Mouse (Mus musculus): ENCODE results near the gene Plin1.

The Plin1 gene
- long read RNA-seq, experiment 1, transcript Plin1-202 (8 exons, 1,841 nt): major isoform, 23 of 59 reads
- long read RNA-seq, experiment 1, partial matches to known transcripts: 30 of 59 reads
- long read RNA-seq, experiment 1, other reads (novel, unspliced or antisense): 2 of 59 reads
- long read RNA-seq, experiment 2, transcript Plin1-202 (8 exons, 1,841 nt): major isoform, 19 of 72 reads
- long read RNA-seq, experiment 2, transcript Plin1-206 (9 exons, 2,817 nt): minor isoform, 7 of 72 reads
- long read RNA-seq, experiment 2, partial matches to known transcripts: 42 of 72 reads
- long read RNA-seq, experiment 2, other reads (novel, unspliced or antisense): 4 of 72 reads

- intact Hi-C loops (cut with DNase I): no loop called here
Observed at GRCm38 (mm10) chr7:79732622-79733021, at the start of gene Plin1. TSS of gene Plin1 (minus strand) at chr7:79732903.

DNA sequence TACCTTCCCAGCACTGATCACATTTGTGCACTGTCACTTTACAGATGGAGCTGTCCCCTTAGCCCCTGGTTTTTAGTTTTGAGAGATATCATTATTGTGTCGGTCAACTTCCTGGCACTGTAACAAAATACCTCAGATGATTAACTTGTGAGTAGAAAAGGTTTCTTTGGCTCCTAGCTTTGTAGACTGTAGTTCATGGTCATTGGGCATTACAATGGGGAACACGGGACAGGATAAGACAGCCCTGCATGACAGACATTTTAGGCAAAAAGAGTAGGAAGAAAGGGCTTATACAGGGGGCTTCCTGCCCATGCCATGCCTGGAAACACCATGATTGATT lies 49.8 kb upstream of the Plin1 start:
- intact Hi-C loops (cut with DNase I): no loop called here

GRCm38 (mm10) chr7:79781826-79782515 lies 49.3 kb upstream of the Plin1 start:
- intact Hi-C loops (cut with DNase I): no loop called here

GRCm38 (mm10) chr7:79780647-79781626 lies 48.2 kb upstream of the Plin1 start:
- intact Hi-C loops (cut with DNase I): no loop called here

- intact Hi-C loops (cut with DNase I): no loop called here
Observed at GRCm38 (mm10) chr7:79771561-79772512, 39.1 kb upstream of the Plin1 start.

DNA sequence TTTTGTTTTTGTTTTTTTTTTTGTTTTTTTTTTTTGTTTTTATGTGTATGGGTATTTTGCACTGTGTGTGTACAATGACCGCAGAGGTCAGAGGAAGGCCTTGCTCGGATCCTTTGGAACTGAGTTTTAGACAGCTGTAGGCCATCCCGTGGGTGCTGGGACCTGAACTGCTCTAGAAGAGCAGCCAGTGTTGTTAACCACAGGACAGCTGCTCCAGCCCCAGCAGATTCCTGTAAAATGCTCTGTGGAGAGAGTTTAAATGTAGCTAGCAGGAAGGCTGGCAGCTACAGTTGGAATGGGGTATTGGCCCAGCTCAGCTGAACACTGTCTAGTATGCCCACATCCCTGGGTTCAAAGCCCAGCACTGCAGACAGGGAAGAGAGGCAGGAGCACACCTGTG lies 37.0 kb upstream of the Plin1 start:
- intact Hi-C loops (cut with DNase I): no loop called here

- intact Hi-C loops (cut with DNase I): no loop called here
Observed at GRCm38 (mm10) chr7:79765991-79766390, 33.3 kb upstream of the Plin1 start.

GRCm38 (mm10) chr7:79762106-79762505 lies 29.4 kb upstream of the Plin1 start:
- intact Hi-C loops (cut with DNase I): no loop called here

DNA sequence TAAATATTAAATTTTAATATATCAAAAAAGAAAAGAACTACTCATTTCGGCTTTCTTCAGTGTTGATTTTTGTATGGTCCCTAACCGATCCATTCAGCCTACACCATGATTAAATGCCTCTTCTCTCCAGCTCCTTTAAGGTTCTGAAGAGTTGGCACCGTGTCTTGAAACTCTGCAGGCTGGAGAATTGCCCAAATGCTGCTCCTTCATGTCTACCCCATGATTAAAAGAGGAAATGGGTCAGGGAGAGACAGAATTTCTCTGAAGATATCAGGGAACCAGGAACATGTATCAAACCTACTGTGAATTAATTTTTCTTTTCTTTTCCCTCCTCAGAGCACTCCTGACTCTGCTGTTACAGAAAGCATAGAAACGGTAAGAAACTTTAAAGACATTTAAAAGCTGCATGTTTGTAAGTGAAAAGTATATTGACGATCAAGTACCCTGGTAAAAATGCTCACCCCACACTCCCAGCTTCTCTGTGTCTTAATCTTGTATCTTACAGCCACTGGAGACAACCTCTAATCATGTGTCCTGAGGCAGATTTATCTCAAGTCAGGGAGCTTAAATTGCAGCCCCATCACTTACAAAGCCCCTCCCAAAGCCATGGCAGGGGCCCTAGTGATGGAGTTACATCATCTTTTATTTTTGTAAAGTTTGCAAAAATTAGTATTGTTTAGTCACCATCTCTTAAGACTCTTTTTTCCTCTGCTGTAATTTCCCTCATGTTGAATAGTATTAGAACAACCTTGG lies 28.6 kb upstream of the Plin1 start:
- intact Hi-C loops (cut with DNase I): no loop called here

DNA sequence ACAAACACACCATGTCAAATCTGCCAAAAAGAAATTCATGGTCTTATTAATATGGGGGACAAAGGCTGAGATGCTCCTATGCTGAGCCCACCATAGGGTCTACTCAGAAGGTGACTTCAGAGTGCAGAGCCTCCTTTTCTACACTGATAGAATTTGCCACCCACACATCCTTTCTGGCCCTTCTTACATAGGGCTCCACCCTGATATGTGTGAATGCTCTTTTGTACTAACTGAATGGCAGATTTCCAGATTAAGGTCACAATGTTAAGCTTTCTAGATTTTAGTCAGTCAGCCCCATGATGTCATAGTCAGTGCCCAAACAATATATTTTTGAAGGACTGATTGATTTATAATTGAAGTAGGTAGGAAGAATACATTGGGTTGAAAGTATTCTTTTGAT lies 27.1 kb upstream of the Plin1 start:
- intact Hi-C loops (cut with DNase I): no loop called here

DNA sequence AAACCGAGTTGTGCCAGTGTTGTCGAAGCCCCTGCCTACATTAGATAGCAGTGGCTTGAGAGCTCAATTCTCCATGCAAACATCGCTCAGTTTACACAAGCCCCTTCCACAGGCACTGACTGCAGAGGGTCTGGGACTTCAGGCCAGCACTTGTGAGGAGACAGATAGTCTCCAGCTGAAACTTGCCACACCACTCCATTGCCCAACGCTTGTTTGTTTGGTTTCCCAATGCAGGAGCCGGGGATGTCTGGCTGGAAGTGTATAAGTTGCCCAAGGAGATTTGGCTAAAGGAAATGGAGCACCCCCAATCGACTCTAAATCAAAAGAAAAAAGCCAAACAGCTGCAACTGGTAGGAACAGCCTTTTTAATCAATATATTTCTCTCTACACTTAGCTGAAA lies 25.5 kb upstream of the Plin1 start:
- intact Hi-C loops (cut with DNase I): no loop called here

- intact Hi-C loops (cut with DNase I): no loop called here
Observed at GRCm38 (mm10) chr7:79756334-79756733, 23.6 kb upstream of the Plin1 start.

DNA sequence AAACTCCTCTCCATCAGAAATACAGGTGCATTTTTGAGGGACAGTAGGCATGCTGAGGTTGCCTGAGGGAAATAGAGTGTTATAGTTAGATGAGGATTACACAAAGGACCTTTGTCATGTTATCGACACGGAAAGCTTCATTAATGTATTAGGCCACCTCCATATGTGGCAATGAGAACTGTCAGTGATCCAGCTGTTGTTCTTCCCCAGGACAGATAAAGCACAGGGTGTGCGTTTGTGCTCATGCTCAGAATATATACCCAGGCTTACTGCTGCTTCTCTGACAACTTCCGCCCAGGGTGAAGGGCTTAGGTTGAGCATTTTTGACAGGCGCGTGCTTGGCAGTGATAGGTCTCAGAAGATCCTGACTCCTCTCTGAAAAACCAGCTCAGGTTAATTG lies 16.8 kb upstream of the Plin1 start:
- intact Hi-C loops (cut with DNase I): no loop called here

DNA sequence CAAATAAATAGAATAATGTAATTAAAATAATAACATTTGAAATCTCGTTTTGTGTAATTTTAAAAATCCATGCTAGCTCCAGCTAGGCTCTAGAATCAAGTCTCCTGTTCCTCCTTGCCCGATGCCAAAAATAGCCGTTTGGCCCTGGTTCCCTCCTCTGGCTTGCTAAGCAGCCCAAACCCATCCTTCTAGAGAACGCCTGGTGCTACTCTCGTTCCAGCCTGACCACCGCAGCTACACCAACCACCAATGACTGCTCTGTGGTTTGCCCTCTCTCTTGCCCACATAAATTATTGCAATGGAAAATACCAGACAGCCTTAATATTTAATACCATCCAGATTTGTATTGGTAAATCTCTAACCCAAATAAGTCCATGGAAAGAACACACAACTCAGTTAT lies 15.0 kb upstream of the Plin1 start:
- intact Hi-C loops (cut with DNase I): no loop called here

GRCm38 (mm10) chr7:79744585-79744984 lies 11.9 kb upstream of the Plin1 start:
- intact Hi-C loops (cut with DNase I): loop anchor here (5.0 kb wide), 1 partner anchor 43 kb away; no protein-coding TSS in a partner anchor

DNA sequence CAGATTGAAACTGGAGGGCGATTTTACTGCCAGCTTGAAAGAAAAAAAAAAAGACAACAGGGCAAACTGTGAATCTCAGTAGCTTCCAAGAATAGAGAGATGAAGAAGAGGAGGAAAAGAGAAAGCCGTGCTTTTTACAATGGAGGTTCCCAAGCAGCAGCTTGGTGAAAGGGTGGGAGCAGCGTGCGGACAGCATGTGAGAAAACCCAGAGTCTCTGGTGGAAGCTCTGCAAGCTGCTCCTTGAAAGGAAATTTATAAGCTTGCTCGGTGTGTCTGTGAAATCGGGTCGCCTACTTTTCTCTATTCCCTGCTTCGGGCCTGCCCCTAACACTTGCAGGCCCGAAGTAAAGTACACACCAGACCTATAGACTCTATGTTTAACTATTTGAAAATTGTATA lies 11.3 kb upstream of the Plin1 start:
- intact Hi-C loops (cut with DNase I): loop anchor here (5.0 kb wide), 1 partner anchor 43 kb away; no protein-coding TSS in a partner anchor

DNA sequence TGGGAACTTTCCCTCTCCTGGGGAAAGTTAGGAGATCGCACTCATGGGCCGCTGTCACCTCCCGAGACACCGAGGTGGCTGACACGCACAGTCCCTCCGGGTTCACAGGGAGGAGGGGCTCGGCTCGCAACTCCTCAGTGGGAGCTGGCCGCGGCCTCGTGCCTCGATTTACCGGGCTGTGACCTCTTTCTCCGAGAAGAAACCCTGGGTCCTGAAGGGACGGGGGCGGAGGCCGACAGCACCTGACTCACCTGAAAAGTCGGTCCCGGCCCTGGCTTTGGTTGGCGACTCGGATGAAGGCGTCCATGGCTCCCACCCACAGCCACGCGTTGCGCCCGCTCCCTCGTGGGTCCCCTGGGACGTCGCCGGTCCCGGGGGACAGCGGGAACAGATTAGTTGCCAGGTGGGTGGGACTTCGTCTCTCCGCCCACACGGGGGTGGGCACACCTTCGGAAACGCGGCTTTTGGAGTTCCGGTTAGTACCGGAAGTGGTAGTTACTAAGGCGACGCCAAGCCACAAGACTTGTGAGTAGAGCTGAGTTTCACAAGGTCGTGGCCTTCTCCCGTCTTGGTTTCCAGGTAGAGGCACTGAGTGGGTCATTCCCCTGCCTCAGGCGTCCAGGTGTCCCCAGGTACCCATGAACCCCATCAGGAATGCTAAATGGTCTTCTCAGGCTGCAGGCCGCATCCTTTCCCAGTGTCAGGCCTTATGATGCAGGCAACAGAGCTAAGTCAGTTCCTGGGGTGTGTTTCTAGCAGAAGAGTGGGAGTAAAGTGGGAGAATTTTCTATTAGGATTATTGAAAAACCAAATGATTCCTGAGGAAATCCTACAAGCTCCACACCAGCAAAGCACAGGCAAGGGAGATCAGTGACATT lies 10.2 kb upstream of the Plin1 start, which contains the start of the genes Pex11a and Wdr93:
Pex11a (minus strand) TSS at position 473 of the 878 bp plus-strand sequence.
Wdr93 (plus strand) TSS at position 505 of the 878 bp plus-strand sequence.
- intact Hi-C loops (cut with DNase I): loop anchor here (5.0 kb wide), 1 partner anchor 44 kb away; no protein-coding TSS in a partner anchor

GRCm38 (mm10) chr7:79742277-79742658 lies 9.6 kb upstream of the Plin1 start:
- intact Hi-C loops (cut with DNase I): loop anchor here (5.0 kb wide), 1 partner anchor 45 kb away; no protein-coding TSS in a partner anchor

Measured in adrenal gland (tissue).